Mouse (Mus musculus) neural tube, embryonic 14.5 days (tissue): ENCODE results near the gene Tspan7. TPM values are rescaled to one million over a fixed set of nuclear protein-coding genes. Genes with fewer than 3 reads are reported as not detected.

ENCODE experiments used
- ATAC-seq: fragments of 200-750 bp; cut with Nextera tagmentation; 2 replicates; pipeline ENCODE4 v1.8.0; 2017; ENCODE audit warnings: low read depth, mild to moderate bottlenecking, moderate TSS enrichment, moderate library complexity
- H3K27ac ChIP-seq: fragments of 300-500 bp; sonication (generic); 2 replicates; pipeline ENCODE4 v1.5.1; 2014; ENCODE audit warnings: low read depth, mild to moderate bottlenecking, control low read depth, low read length, moderate library complexity, mixed read lengths
- H3K27me3 ChIP-seq: fragments of 300-500 bp; sonication (generic); 2 replicates; pipeline ENCODE4 v1.6.1; 2014; ENCODE audit warnings: low read length; ENCODE audit not compliant: control insufficient read depth, insufficient read depth
- H3K36me3 ChIP-seq: fragments of 300-500 bp; sonication (generic); 2 replicates; pipeline ENCODE4 v1.6.1; 2014; ENCODE audit warnings: low read length, mixed read lengths; ENCODE audit not compliant: control insufficient read depth, insufficient read depth
- H3K4me1 ChIP-seq: fragments of 300-500 bp; sonication (generic); 2 replicates; pipeline ENCODE4 v1.6.1; 2014; ENCODE audit warnings: low read length; ENCODE audit not compliant: control insufficient read depth, insufficient read depth
- H3K4me2 ChIP-seq: fragments of 300-500 bp; sonication (generic); 2 replicates; pipeline ENCODE4 v1.6.1; 2014; ENCODE audit warnings: mild to moderate bottlenecking, low read depth, low read length, control low read depth
- H3K4me3 ChIP-seq: fragments of 300-500 bp; sonication (generic); 2 replicates; pipeline ENCODE4 v1.5.1; 2014; ENCODE audit warnings: low read depth, low read length, control low read depth, mixed read lengths
- H3K9ac ChIP-seq: fragments of 300-500 bp; sonication (generic); replicated peaks from 2 replicates; pipeline ENCODE4 v1.6.1; 2014; ENCODE audit warnings: low read depth, mild to moderate bottlenecking, control low read depth, low read length, mixed read lengths
- H3K9me3 ChIP-seq: fragments of 300-500 bp; sonication (generic); 2 replicates; pipeline ENCODE4 v1.6.1; 2016; ENCODE audit warnings: low read length; ENCODE audit not compliant: control insufficient read depth
- WGBS: fragments of 180-500 bp; shearing (Covaris S2); extraction: QIAGEN DNeasy Blood & Tissue Kit; methylation state at CpG from one replicate; pipeline ENCODE4 v1.1.7; 2014; 5-methylcytosine and 5-hydroxymethylcytosine counted together
- polyA plus RNA-seq: library from polyadenylated mRNA; unstranded; fragments of >200 nt; fragmentation: Nextera tagmentation; extraction: Ambion mirVana; gene quantifications from 2 replicates; pipeline ENCODE4 v1.2.1, GENCODE M21; 2014

Gene Tspan7
- polyA plus RNA-seq, 1 experiment from 2014 or later, result 493 TPM

DNA sequence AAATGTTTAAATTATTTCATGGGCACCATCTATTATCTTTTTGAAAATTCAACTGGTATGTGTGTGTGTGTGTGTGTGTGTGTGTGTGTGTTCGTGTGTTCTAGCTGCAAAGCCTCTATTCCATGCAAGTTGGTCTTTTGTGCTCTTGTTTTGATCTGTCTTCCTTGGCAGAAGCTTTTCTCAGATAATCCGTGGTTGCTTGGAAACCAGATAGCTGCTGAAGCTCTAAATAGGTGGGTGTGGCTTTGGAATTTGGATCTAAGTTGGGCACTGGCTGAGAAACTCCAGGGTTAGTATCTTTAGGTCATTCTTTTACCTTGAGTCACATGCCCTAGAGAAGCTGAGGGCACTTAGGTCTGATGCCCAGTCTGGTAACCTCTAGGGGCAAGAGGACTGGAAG, 50.5 kb downstream of the Tspan7 start:
- Histone ChIP-seq H3K9ac (no peak overlapping the region), H3K4me1 (no peaks in the 10 kb centered on the region), H3K4me2 (no peak overlapping the region), H3K4me3 (no peak overlapping the region), H3K27me3 (no peaks in the 10 kb centered on the region), H3K9me3 (no peaks in the 10 kb centered on the region), H3K36me3 (no peaks in the 10 kb centered on the region), H3K27ac (no peak overlapping the region)
- WGBS, result 29% methylated on average over 2 of the region's 2 CpGs
- ATAC-seq, result no peak

DNA sequence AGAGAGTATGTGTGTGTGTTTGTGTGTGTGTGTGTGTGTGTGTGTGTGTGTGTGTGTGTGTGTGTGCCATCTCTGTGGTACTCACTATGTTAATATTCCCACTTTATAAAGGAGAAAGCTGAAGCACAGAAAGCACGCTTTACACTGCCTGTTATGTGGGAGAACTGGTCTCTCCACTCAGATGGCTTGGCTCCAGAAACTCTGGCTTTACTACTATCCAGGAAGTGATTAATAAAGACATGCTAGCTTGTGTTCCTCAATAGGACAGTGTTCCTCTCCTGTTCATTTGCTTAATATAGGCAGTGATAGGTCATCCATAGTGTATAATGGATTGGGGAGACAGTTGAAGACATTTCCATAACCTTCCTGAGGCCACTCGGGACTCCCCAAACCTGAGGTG, 54.1 kb downstream of the Tspan7 start:
- Histone ChIP-seq H3K36me3 (no peaks in the 10 kb centered on the region), H3K27me3 (no peaks in the 10 kb centered on the region), H3K9ac (no peak overlapping the region), H3K9me3 (no peaks in the 10 kb centered on the region), H3K4me2 (no peak overlapping the region), H3K4me3 (no peak overlapping the region), H3K27ac (no peak overlapping the region), H3K4me1 (no peaks in the 10 kb centered on the region)
- 80% methylated on average over 2 of the region's 2 CpGs for WGBS
- no peak for ATAC-seq

DNA sequence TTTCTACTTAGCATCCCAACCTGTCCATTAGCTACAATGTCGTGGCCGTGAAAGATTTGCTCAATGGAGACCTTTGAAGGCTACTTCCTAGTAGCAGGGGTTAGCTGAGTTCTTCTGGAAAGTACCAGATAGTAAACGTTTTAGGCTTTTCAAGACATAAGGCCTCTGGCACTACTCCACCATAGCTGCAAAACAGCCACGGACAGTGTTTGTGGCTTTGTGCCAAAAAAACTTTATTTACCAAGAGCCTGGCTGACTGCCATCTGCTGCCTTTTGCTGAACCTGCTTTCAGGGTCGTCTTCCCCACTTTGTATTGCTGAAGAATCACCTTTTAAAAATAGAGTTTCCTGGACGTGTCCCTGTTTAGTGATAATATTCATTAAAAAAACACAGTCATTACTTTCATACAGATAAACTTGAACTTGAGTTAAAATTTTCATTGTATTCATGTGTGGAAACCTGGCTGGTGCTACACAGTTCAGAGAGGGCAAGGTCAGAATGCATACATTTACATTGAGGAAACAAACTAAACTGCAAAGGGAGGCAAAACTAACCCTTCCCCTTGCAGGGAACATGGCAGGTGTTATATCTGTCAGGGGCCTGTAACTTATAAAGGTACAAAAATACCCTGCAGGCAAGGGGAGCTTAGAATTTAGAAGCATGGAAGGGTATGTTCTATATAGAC, 54.7 kb downstream of the Tspan7 start:
- H3K9me3 ChIP-seq, result no peaks in the 10 kb centered on the region
- 50% methylated on average over 6 of the region's 6 CpGs for WGBS
- H3K9ac ChIP-seq, result no peak overlapping the region
- no peak overlapping the region for H3K4me2 ChIP-seq
- ATAC-seq, result no peak
- H3K27ac ChIP-seq, result no peak overlapping the region
- H3K36me3 ChIP-seq, result no peaks in the 10 kb centered on the region
- no peak overlapping the region for H3K4me3 ChIP-seq
- no peaks in the 10 kb centered on the region for H3K27me3 ChIP-seq
- no peaks in the 10 kb centered on the region for H3K4me1 ChIP-seq

DNA sequence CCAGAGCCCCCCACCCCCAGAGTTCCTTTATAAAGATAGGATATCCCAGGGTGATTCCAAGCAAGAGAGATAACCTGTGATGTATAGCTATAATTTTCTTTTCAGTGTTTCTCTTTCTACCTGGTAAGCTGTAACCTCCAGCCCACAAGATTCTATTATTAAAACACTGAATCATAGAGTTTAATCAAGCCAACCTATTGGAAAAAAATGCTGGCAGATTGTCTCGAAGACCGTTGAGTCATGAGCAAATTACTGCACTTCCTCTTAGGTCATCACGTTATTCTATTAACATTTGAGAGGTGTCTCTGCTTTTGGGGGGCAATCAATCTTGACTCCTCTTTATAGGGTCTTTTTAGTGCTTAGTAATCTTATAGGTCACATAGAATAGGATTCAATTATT, 61.9 kb downstream of the Tspan7 start:
- no peaks in the 10 kb centered on the region for H3K27me3 ChIP-seq
- H3K4me1 ChIP-seq, result no peaks in the 10 kb centered on the region
- ATAC-seq, result no peak
- no peaks in the 10 kb centered on the region for H3K9me3 ChIP-seq
- no peak overlapping the region for H3K27ac ChIP-seq
- 75% methylated on average over 3 of the region's 3 CpGs for WGBS
- H3K9ac ChIP-seq, result no peak overlapping the region
- no peak overlapping the region for H3K4me2 ChIP-seq
- no peaks in the 10 kb centered on the region for H3K36me3 ChIP-seq
- no peak overlapping the region for H3K4me3 ChIP-seq

DNA sequence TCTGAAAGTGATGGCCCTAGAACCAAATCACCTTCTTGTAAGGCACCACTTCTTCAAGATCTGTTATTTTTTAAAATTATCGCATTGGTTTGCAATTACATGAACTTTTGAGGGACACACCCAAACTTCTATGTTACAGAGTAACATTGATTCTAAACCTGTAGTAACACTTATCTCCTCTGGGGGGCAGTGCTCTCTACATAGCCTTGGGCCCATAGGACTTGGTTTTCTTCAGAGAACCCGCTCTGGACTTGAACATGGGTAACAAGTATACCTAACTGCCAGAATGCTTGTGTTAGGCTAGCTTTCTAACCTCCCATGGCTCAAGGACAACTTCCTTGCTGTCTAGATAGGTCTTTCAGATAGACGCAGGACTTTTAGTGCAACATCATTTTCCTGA, 64.8 kb downstream of the Tspan7 start:
- Histone ChIP-seq H3K4me2 (no peak overlapping the region), H3K9ac (no peak overlapping the region), H3K4me3 (no peak overlapping the region), H3K36me3 (no peaks in the 10 kb centered on the region), H3K27ac (no peak overlapping the region), H3K4me1 (no peaks in the 10 kb centered on the region), H3K27me3 (no peaks in the 10 kb centered on the region), H3K9me3 (no peaks in the 10 kb centered on the region)
- 82% methylated on average over 3 of the region's 3 CpGs for WGBS
- ATAC-seq, result no peak

DNA sequence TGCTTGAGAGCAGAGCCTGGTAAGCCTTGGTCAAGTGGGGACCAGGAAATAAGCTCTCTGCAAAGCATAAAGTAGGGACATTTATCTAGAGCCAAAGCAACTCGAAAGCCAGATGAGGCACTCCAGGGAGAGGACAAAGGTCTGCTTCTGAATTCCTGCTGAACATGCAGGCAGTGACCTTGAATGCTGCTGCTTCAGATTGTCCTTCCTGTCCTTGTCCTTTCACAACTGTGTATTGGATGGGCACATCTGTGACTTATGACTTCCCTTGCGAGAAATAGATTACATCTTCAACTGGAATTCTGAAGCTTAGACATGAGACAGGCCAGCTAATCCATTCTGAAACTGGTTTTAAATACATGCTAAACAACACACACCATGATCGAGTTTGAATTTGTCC, 71.9 kb downstream of the Tspan7 start:
- H3K27ac ChIP-seq, result no peak overlapping the region
- H3K4me2 ChIP-seq, result no peak overlapping the region
- no peak for ATAC-seq
- no peaks in the 10 kb centered on the region for H3K36me3 ChIP-seq
- H3K27me3 ChIP-seq, result no peaks in the 10 kb centered on the region
- no peak overlapping the region for H3K9ac ChIP-seq
- H3K4me1 ChIP-seq, result no peaks in the 10 kb centered on the region
- H3K9me3 ChIP-seq, result no peaks in the 10 kb centered on the region
- H3K4me3 ChIP-seq, result no peak overlapping the region
- 81% methylated on average over 3 of the region's 3 CpGs for WGBS

DNA sequence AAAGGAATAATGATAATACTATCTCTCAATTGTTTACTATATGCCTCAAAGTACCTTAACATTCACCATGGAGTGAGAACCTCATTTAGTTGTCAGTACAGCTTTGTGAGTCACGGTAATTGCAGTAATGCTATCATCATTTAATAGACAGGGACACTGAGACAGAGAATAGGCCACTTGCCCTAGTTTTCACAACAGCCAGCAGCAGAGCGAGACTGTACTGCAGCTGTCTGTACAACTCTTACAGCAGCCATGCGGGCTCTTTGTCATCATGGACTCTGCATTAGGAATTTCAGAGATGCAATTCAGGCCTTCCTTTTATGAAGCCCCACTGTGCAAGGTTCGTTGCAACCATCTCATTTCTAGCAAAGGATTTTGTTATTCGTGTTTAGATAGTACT, 72.6 kb downstream of the Tspan7 start:
- Histone ChIP-seq H3K36me3 (no peaks in the 10 kb centered on the region), H3K27ac (no peak overlapping the region), H3K27me3 (no peaks in the 10 kb centered on the region), H3K9me3 (no peaks in the 10 kb centered on the region), H3K4me2 (no peak overlapping the region), H3K9ac (no peak overlapping the region), H3K4me1 (no peaks in the 10 kb centered on the region), H3K4me3 (no peak overlapping the region)
- 48% methylated on average over 5 of the region's 5 CpGs for WGBS
- ATAC-seq, result no peak

DNA sequence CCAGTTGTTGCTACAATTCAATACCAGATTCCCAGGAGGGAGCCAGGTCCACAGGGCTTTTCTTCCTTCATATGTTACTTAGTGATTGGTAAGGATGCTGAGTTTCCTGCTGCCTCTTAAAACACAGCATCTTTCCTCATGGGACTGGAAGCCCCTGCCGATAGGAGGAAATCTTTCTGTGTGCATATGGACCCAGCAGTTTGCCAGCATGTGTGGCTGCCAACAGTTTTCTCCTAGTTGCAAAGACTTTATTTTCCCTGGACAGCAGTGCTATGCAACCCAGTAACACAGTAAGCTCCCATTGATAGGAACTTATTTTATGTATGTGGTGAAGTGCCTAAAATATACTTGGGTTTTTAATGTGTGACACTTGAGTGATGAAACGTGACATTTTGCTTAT, 73.7 kb downstream of the Tspan7 start:
- Histone ChIP-seq H3K9me3 (no peaks in the 10 kb centered on the region), H3K9ac (no peak overlapping the region), H3K27me3 (no peaks in the 10 kb centered on the region), H3K27ac (no peak overlapping the region), H3K4me2 (no peak overlapping the region), H3K4me1 (no peaks in the 10 kb centered on the region), H3K36me3 (no peaks in the 10 kb centered on the region), H3K4me3 (no peak overlapping the region)
- no peak for ATAC-seq
- 78% methylated on average over 2 of the region's 2 CpGs for WGBS

DNA sequence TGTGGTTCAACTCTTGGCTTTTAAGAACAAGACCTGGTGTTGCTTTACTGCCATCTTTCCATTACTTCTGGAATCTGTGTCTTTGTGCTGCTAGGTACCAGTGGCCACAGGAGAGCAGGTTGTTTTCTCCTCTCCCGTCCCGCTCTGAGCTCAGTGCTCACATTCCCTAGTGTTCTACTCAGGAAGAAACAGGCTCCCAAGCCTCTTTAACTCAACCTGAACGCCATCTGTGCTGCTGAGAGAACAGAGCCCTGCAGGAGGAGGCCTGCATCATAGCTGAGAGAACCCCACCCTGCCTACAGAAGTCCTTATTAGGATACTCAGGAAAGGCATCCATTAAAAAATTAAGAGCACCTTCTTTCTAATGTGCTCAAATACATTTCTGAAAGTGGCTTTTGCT, 80.9 kb downstream of the Tspan7 start:
- Histone ChIP-seq H3K27me3 (no peaks in the 10 kb centered on the region), H3K36me3 (no peaks in the 10 kb centered on the region), H3K4me1 (no peaks in the 10 kb centered on the region), H3K4me2 (no peak overlapping the region), H3K9me3 (no peaks in the 10 kb centered on the region), H3K4me3 (no peak overlapping the region), H3K9ac (no peak overlapping the region), H3K27ac (no peak overlapping the region)
- ATAC-seq, result no peak
- 75% methylated on average over 3 of the region's 3 CpGs for WGBS
